Mouse (Mus musculus): ENCODE results near the gene Slc22a5. TPM values are rescaled to one million over a fixed set of nuclear protein-coding genes. Genes with fewer than 3 reads are reported as not detected.

Slc22a5 gene
- polyA plus RNA-seq, 1 experiment from 2014 or later, result 10.6 TPM

GRCm38 (mm10) chr11:53816841-53817375 is 74.6 kb downstream of the Slc22a5 start:
- ATAC-seq (replicated peaks; ENCODE audit: extremely low read depth, insufficient read depth, low FRiP score), result no peak
- no peaks in the 10 kb centered on the region for H3K9me3 ChIP-seq (replicated peaks; ENCODE audit: control insufficient read depth, low read length)
- no peaks in the 10 kb centered on the region for H3K36me3 ChIP-seq (ENCODE audit: control insufficient read depth, insufficient read depth)
- H3K27me3 ChIP-seq (ENCODE audit: control insufficient read depth, insufficient read depth, low read length), result no peaks in the 10 kb centered on the region
- H3K4me1 ChIP-seq (ENCODE audit: control insufficient read depth, insufficient read depth, low read length), result no peaks in the 10 kb centered on the region
- H3K27ac ChIP-seq (ENCODE audit: low read length), result no peak overlapping the region
- no peak overlapping the region for H3K4me2 ChIP-seq (ENCODE audit: low read depth, low read length)
- H3K9ac ChIP-seq (ENCODE audit: low read length), result no peak overlapping the region
- no peak overlapping the region for H3K4me3 ChIP-seq (ENCODE audit: low read length)
- WGBS, result 76% methylated on average over 5 of the region's 5 CpGs

DNA sequence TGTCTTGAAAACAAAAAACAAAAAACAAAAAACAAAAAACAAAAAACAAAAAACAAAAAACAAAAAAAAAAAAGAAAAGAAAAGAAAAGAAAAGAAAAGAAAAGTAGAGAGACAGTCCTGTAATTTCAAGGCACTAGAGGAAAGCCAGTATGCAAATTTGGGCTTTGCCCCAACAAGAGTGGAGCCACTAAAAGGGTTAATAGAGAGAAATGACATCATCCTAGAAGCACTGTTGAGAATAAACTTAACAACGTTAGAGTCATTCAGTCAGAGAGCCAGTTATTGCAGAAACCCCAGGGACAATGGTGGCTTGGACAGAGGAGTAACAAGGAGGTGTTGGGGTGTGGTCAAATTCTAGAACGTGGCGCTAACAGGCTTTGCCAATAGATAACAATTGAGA is 76.7 kb downstream of the Slc22a5 start:
- H3K9me3 ChIP-seq (replicated peaks; ENCODE audit: control insufficient read depth, low read length), result no peaks in the 10 kb centered on the region
- no peak overlapping the region for H3K9ac ChIP-seq (ENCODE audit: low read length)
- no peaks in the 10 kb centered on the region for H3K4me1 ChIP-seq (ENCODE audit: control insufficient read depth, insufficient read depth, low read length)
- no peak overlapping the region for H3K4me2 ChIP-seq (ENCODE audit: low read depth, low read length)
- 41% methylated on average over 3 of the region's 3 CpGs for WGBS
- no peaks in the 10 kb centered on the region for H3K36me3 ChIP-seq (ENCODE audit: control insufficient read depth, insufficient read depth)
- no peaks in the 10 kb centered on the region for H3K27me3 ChIP-seq (ENCODE audit: control insufficient read depth, insufficient read depth, low read length)
- ATAC-seq (replicated peaks; ENCODE audit: extremely low read depth, insufficient read depth, low FRiP score), result no peak
- H3K27ac ChIP-seq (ENCODE audit: low read length), result no peak overlapping the region
- no peak overlapping the region for H3K4me3 ChIP-seq (ENCODE audit: low read length)

Other genes with a start within 250 kb of the Slc22a5 start
- 19.9 and 23.9 TPM in 2 replicates for gene Rad50, start 184.3 kb downstream of the Slc22a5 start, polyA plus RNA-seq (2015; fragmentation: Nextera tagmentation; extraction: Ambion mirVana)
- gene Il5, start 170.9 kb downstream of the Slc22a5 start, polyA plus RNA-seq (2015; fragmentation: Nextera tagmentation; extraction: Ambion mirVana), result not detected in 2 replicates
- gene Irf1, start 121.6 kb downstream of the Slc22a5 start, polyA plus RNA-seq (2015; fragmentation: Nextera tagmentation; extraction: Ambion mirVana), result 17.2 and 25.7 TPM in 2 replicates
- 0.16 and 0.53 TPM in 2 replicates for gene Gm17334, start 118.5 kb downstream of the Slc22a5 start, polyA plus RNA-seq (2015; fragmentation: Nextera tagmentation; extraction: Ambion mirVana)
- 1.4 and 2.7 TPM in 2 replicates for gene Gm12216, start 32.4 kb downstream of the Slc22a5 start, polyA plus RNA-seq (2015; fragmentation: Nextera tagmentation; extraction: Ambion mirVana)
- 2.0 and 2.5 TPM in 2 replicates for gene Slc22a21, start 88.7 kb upstream of the Slc22a5 start, polyA plus RNA-seq (2015; fragmentation: Nextera tagmentation; extraction: Ambion mirVana)
- gene Slc22a4, start 136.4 kb upstream of the Slc22a5 start, polyA plus RNA-seq (2015; fragmentation: Nextera tagmentation; extraction: Ambion mirVana), result 1.1 and 1.2 TPM in 2 replicates
- gene Pdlim4, start 177.4 kb upstream of the Slc22a5 start, polyA plus RNA-seq (2015; fragmentation: Nextera tagmentation; extraction: Ambion mirVana), result 16.0 and 26.4 TPM in 2 replicates
- gene P4ha2, start 208.4 kb upstream of the Slc22a5 start, polyA plus RNA-seq (2015; fragmentation: Nextera tagmentation; extraction: Ambion mirVana), result 53.3 and 61.1 TPM in 2 replicates

All from heart, embryonic 16.5 days (tissue).